Mouse (Mus musculus) 3T3-L1 (cell line): ENCODE measurements around the gene Scrn3.
A peak's percentile ranks its signal among the peaks of the same experiment; 100 is the strongest.

Experiments used
- DNase-seq: peaks from one replicate; pipeline ENCODE4 v3.0.0-alpha.2; 2015; ENCODE audit warnings: low read depth, low spot score

Gene Scrn3

GRCm38 (mm10) chr2:73275261-73276040 lies 37.0 kb upstream of the Scrn3 start:
- DNase-seq: no peak

- no peak for DNase-seq
These were observed 36.2 kb upstream of the Scrn3 start for GRCm38 (mm10) chr2:73276141-73276571.

GRCm38 (mm10) chr2:73277021-73277708 lies 35.2 kb upstream of the Scrn3 start:
- DNase-seq: no peak

- no peak for DNase-seq
These were observed 34.7 kb upstream of the Scrn3 start for GRCm38 (mm10) chr2:73277709-73278075.

GRCm38 (mm10) chr2:73278131-73278854 lies 34.1 kb upstream of the Scrn3 start:
- DNase-seq: peak; percentile 91

GRCm38 (mm10) chr2:73278869-73279268 lies 33.5 kb upstream of the Scrn3 start:
- DNase-seq: no peak

GRCm38 (mm10) chr2:73279271-73280038 lies 32.9 kb upstream of the Scrn3 start:
- no peak for DNase-seq

GRCm38 (mm10) chr2:73280356-73281047 lies 31.9 kb upstream of the Scrn3 start:
- no peak for DNase-seq

GRCm38 (mm10) chr2:73281048-73281661 lies 31.2 kb upstream of the Scrn3 start:
- DNase-seq: no peak

- DNase-seq: peak; percentile 56
These were observed 30.7 kb upstream of the Scrn3 start for GRCm38 (mm10) chr2:73281707-73282106.

- DNase-seq: peak; percentile 68
These were observed 26.8 kb upstream of the Scrn3 start for GRCm38 (mm10) chr2:73285630-73286029.

GRCm38 (mm10) chr2:73291130-73291529 lies 21.3 kb upstream of the Scrn3 start:
- DNase-seq: no peak

- DNase-seq: no peak
These were observed 17.4 kb upstream of the Scrn3 start for GRCm38 (mm10) chr2:73295023-73295422.

GRCm38 (mm10) chr2:73298154-73298553 lies 14.2 kb upstream of the Scrn3 start:
- DNase-seq: no peak

GRCm38 (mm10) chr2:73298841-73299240 lies 13.6 kb upstream of the Scrn3 start:
- no peak for DNase-seq

GRCm38 (mm10) chr2:73301979-73302378 lies 10.4 kb upstream of the Scrn3 start:
- no peak for DNase-seq

GRCm38 (mm10) chr2:73302722-73303121 lies 9.7 kb upstream of the Scrn3 start:
- DNase-seq: no peak

GRCm38 (mm10) chr2:73304506-73304905 lies 7.9 kb upstream of the Scrn3 start:
- DNase-seq: no peak

- no peak for DNase-seq
These were observed 6.4 kb upstream of the Scrn3 start for GRCm38 (mm10) chr2:73306006-73306405.

GRCm38 (mm10) chr2:73313117-73313501 lies 708 bp downstream of the Scrn3 start:
- peak; percentile 60 for DNase-seq

GRCm38 (mm10) chr2:73314311-73314710 lies 1.9 kb downstream of the Scrn3 start:
- DNase-seq: no peak
